Mouse (Mus musculus) cerebellum, adult 18-20 months (tissue): ENCODE data around the gene Rapgef1.

Experiments used
- DNase-seq, 2 experiments: peaks; one replicate each; pipeline ENCODE4 v3.0.0; 2021

Rapgef1 gene

DNA sequence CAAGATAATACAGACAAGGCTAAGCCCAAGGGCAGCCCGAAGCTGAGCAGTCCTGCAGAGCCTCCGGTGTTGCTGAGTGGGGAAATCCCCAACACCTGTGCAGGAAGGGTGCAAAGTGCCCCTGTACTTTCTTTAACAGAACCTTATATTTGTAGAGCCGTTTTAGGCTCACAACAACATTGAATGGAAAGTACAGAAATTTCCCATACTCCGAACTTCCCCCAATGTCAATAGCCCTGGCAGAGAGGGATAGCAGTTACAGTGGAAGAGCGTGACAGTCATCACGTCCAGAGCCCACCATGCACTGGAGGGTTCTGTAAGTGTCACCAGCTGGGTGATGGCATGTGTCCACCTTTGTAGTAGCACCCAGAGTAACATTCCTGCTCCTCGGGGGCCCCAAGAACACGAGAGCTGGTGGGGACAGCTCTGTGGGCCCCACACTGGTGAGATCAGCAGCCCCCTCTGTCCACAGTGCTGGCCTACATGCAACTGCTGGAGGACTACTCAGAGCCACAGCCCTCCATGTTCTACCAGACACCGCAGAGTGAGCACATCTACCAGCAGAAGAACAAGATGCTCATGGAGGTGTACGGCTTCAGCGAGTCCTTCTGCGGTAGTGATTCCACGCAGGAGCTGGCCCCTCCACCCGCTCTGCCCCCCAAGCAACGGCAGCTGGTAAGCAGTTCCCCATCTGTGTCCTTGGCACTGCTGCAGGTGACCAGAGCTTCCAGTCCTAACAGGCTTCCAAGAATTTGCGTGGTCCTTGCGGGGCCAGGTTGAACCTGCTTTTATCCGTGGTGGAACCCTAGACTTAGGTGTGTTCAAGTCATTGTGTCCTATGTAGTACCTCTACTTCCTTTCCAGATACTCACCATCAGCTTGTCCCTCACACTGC is 87.5 kb downstream of the Rapgef1 start:
- DNase-seq: peak; percentile 70 to 71

DNA sequence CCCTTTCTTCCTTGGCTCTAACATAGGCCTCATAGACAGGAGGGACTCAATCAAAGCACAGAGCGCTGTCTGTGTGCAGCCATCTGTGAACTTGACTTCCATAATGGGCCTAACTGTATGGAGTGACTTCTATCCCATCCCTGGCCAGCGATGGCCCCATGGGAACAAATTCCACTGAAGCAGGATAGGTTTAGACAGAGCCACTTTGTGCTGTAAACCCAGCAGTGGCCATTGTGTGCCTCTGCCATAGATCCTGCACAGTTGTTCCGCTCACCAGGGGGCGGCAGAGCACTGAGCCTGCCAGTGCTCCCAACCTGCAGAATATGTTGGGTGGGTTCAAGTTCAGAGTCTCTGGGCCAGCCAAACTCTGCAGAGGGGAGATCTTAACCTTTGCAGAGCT is 88.2 kb downstream of the Rapgef1 start:
- peak in 1 of 2 experiments; percentile 49 for DNase-seq

DNA sequence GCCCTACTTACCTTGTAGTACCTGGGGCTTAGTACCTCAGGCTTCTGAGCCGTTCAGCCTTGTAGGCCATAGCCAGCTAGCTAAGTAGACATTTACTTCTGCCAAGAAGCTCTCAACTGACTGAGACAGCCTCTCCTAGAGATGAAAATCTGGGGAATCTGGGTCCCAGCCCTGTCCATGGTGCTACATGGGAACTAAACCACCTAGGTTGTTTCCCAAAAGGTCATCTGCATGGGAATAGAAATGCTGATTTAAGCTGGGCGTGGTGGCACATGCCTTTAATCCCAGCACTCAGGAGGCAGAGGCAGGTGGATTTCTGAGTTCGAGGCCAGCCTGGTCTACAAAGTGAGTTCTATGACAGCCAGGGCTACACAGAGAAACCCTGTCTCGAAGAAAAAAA is 88.7 kb downstream of the Rapgef1 start:
- DNase-seq: peak in 1 of 2 experiments; percentile 3

- no peak for DNase-seq
Observed at GRCm38 (mm10) chr2:29711038-29711437, 91.5 kb downstream of the Rapgef1 start.

DNA sequence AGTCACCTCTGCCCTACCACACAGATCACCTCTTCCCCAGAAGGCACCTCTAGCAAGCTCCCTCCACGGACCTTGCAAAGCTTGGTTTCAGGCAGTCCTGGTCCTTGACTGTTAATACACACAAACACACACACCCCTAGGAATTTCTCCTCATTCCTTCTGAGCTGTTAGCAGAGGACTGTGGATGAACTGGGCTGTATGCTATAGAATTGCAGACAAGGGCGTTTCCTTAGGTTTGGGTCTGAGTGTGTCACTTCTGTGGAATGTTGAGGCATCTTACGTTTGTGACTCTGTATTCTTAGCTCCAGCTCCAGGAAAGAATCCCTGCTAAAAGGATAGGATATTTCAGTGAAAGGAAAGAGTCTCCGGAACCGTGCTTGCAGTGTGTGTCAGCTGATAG is 92.4 kb downstream of the Rapgef1 start:
- DNase-seq: no peak

- no peak for DNase-seq
Observed at GRCm38 (mm10) chr2:29713501-29713900, 94.0 kb downstream of the Rapgef1 start.

- DNase-seq: no peak
Observed at GRCm38 (mm10) chr2:29714127-29714526, 94.6 kb downstream of the Rapgef1 start.

GRCm38 (mm10) chr2:29716143-29716542 is 96.6 kb downstream of the Rapgef1 start:
- DNase-seq: no peak

DNA sequence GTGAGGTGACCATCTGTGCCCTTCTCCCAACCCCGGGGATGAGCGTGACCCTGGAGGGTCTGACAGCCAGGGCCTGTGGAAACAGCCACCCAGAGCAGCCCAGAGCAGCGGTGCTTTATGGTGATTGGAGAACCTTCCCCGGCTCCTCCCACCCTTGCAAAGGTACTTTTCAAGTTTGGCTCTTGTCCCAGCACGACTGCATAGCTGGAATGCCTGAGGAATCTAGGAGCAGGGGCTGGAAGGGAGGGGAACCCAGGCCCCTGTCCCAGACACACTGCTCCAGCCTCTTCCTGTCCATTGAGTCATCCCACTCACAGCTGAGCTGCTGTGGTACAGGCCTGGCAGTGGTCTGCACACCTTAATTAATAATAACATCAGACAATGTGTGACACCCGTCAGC is 97.2 kb downstream of the Rapgef1 start:
- DNase-seq: peak in 1 of 2 experiments; percentile 4

DNA sequence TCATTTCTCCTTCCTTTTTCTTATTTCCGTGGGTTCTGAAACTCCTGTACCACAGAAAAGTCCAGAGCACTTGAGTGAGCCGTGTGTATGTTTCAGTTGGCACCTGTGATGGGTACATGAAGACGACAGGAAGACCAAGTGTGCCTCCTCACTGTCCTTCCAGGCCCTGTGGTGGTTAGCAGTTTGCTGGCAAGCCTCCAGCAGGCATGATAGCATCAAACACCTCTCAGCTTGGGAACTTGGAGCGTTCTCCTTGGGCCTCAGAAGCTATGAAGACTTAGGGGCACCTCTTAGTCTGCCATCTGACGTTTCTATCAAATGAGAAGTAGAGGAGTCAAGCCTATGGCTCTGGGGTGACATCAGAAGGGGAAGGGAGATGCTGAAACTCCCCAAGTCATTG is 99.1 kb downstream of the Rapgef1 start:
- DNase-seq: peak in 1 of 2 experiments; percentile 9

- DNase-seq: no peak
Observed at GRCm38 (mm10) chr2:29723132-29723531, 103.6 kb downstream of the Rapgef1 start.

- no peak for DNase-seq
Observed at GRCm38 (mm10) chr2:29724664-29725365, 105.3 kb downstream of the Rapgef1 start.

DNA sequence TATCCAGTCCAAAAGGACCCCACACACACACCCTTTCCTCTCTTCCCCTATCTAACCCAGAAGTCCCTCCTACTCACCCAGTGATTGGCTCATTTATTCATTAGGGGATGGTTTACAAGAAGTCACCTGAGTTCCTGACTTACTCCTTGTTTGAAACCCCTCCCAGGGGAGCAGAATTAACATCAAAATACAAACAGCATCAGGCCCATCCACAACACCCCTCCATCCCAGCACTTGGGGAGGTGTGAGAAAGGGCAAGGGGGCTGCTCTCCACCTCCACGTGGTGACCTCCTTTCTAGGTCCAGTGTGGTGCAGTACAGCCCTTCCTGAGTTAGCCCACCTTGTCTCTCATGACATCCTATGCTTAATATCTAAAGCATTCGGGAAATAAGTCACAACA is 110.0 kb downstream of the Rapgef1 start:
- DNase-seq: no peak

DNA sequence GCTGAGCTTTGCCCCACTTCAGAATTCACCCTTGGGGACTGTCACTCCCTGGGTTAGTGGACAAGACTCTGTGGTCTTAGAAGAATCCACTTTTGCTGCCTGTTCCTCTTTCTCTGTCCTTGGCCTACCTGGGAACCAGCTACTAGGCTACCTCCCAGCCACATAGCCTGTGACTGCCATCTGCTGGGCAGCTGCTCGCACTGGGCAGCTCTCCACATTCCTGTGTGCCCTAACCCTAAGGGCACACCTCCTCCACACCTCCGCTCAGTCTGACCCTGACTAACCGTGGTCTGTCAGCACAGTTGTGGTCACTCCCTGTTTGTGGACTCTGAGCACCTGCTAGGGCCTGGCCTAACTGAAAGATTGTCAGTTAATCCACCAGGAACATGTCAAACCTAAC is 112.0 kb downstream of the Rapgef1 start:
- DNase-seq: peak; percentile 66 to 70

DNA sequence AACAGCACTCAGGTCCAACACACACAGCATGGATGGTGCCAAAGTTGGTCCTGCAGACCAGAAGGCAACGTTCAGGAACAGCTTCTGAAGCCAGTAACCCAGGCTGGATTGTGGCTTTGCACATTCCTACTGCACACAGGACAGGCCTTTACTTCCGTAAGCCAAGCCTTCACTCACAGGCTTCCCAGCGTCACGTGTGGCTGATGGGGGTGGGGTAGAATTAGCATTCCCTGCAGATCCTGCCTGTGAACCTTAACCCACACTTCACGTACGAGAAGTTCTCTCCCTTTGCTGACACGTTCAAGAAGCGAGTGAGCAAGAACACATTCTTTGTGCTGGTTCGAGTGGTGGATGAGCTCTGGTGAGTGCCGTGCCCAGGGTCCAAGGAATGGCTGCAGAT is 113.0 kb downstream of the Rapgef1 start:
- DNase-seq: no peak

DNA sequence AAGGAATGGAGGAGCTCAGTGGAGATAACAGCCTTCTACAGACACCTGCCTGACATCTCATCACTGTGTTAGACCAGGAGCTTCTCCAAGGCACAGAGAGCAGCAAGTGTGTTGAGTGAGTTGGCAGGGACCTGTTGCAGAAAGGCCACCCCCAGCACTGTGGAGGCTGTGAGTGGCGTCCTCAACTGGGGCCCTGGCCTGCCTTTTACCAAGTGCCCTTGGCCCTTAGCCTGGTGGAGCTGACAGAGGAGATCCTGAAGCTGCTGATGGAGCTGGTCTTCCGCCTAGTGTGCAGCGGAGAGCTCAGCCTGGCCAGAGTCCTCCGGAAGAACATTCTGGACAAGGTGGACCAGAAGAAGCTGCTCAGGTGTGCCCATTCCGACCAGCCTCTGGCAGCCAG is 113.8 kb downstream of the Rapgef1 start:
- DNase-seq: no peak

DNA sequence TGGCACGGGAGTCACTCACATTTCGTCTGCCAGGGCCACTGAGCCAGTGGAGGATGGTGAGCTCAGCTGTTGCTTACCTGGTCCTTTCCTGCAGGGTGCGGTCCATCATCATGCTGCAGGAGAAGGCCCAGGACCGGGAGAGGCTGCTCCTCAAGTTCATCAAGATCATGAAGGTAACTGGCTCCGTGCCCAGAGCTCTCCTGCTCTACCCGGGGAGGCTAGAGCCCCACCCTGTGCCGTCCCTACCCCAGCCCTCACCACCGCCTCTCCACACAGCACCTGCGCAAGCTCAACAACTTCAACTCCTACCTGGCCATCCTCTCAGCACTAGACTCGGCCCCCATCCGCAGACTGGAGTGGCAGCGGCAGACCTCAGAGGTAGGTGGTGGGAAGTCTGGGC is 116.2 kb downstream of the Rapgef1 start:
- DNase-seq: no peak

DNA sequence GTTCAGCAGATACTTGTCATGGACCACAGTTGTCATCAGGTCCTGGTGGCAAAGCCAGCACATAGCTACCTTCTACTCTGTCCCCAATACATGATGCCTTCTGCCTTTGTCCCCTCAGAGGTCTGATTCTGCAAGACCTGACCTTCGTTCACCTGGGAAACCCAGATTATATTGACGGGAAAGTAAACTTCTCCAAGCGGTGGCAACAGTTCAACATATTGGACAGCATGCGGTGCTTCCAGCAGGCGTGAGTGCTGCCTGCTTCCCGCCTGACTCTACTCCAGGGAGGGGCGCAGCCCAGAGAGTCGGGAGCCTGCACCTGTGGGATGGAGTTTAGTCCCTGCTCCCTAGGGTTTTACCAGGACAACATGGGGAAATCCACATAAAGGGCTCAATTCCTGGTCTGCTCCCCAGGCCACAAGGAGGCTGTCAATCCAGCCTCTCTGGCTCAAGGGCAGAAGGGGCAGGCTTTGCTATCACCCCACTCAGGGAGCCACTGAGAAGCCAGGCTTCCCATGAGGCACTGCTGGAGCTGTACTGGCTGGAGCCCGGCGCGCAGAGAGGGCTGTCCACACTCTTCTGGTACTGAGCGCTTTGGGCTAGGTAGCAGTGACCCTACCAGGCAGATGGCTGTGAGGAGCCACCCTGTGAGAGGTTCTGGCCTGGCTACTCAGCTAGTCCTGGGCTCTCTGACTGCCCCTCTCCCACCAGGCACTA is 117.8 kb downstream of the Rapgef1 start:
- no peak for DNase-seq

GRCm38 (mm10) chr2:29738799-29739198 is 119.3 kb downstream of the Rapgef1 start:
- DNase-seq: no peak

- DNase-seq: no peak
Observed at GRCm38 (mm10) chr2:29739368-29739767, 119.8 kb downstream of the Rapgef1 start.

DNA sequence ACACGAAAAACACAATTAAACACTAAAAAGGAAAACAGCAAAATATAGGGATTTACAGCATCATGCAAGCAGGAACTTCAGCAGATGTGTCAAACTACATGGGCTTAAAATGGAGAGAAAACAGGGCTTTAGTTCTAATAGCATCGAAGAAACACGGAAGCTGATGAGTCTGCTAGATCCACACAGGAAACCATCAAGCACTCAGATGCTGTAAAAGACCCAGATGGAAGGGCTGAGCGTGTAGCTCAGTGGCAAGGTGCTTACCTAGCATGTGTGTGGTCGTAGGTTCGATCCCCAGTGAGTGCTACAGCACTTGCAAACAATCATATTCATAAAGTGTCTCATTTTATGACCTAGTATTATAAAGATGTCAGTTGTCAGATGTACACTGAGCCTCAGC is 121.7 kb downstream of the Rapgef1 start:
- no peak for DNase-seq

GRCm38 (mm10) chr2:29744256-29744655 is 124.7 kb downstream of the Rapgef1 start:
- no peak for DNase-seq

DNA sequence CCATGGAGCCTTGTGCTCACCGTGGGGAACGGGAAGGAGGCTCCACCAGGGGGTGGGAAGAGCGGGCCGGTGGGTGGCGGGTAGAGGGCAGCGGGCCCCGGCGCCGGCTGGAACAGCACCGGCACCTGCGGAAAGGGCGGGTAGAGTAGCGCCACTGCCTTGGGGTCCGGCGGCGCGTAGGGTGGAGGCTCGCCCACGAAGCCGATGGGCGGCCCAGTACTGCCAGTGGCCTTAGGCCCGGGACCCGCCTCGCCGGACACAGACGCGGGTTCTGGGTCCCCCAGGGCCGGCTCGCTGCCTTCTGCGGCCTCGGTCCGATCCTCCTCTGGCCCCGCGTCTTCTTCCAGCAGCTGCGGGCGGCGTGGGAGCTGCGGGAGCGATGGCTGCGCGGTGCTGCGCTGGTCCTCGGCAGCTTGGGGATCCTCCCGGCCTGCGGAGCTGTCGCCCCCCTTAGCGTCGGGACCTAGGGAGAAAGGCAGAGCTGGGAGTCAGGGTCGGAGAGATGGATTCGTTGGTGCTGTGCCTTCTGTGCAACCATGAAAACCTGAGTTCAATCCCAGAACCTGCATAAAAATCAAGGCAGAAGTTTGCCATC is 127.8 kb downstream of the Rapgef1 start:
- peak; percentile 22 to 42 for DNase-seq
